Comparison of ENCODE assay signal across 19 mouse cellular contexts in genomic region chr4:95208827-95209226, GRCm38 (mm10).
A peak's percentile ranks its signal among the peaks of the same experiment; 100 is the strongest.
DNase-seq lines count a peak whose midpoint lies in the region; ATAC-seq lines count a peak whose summit lies in the region.
"Had no signal": no experiment of that assay in that cellular context is flagged by ENCODE, and none has a peak within 500 bp of the region (broad histone marks: within the 10 kb centered on the region; RNA-seq: fewer than 3 reads in every experiment).

No protein-coding gene starts in this region.

- no peak overlapping the region for H3K4me2 ChIP-seq in midbrain, embryonic 14.5 days (ENCODE audit: low read length)
- H3K4me2 ChIP-seq: forebrain, embryonic 15.5 days; hindbrain, embryonic 13.5 days; liver, embryonic 13.5 days; neural tube, embryonic 13.5 days had no signal

- 91% methylated on average over 7 of the region's 7 CpGs for WGBS in midbrain, embryonic 10.5 days
- 89% methylated on average over 7 of the region's 7 CpGs for WGBS in midbrain, embryonic 14.5 days

- no peaks in the 10 kb centered on the region for H3K36me3 ChIP-seq in midbrain, embryonic 10.5 days
- H3K36me3 ChIP-seq in midbrain, embryonic 14.5 days (ENCODE audit: control insufficient read depth, insufficient read depth, low read length): no peaks in the 10 kb centered on the region
- H3K36me3 ChIP-seq: forebrain, embryonic 15.5 days; hindbrain, embryonic 13.5 days; liver, embryonic 13.5 days; neural tube, embryonic 13.5 days had no signal

- H3K27ac ChIP-seq in midbrain, embryonic 10.5 days (replicated peaks): peak overlapping the region; percentile 33; the same call in 1 of the 2 replicates
- no peak overlapping the region for H3K27ac ChIP-seq in midbrain, embryonic 14.5 days (replicated peaks; ENCODE audit: low read depth, low read length)
- H3K27ac ChIP-seq: forebrain, embryonic 15.5 days; hindbrain, embryonic 13.5 days; liver, embryonic 13.5 days; neural tube, embryonic 13.5 days had no signal

- H3K4me3 ChIP-seq in midbrain, embryonic 10.5 days: no peak overlapping the region
- H3K4me3 ChIP-seq in midbrain, embryonic 14.5 days (replicated peaks; ENCODE audit: low read depth, low read length): no peak overlapping the region
- H3K4me3 ChIP-seq: forebrain, embryonic 15.5 days; hindbrain, embryonic 13.5 days; liver, embryonic 13.5 days; neural tube, embryonic 13.5 days had no signal

- peak; percentile 80 for DNase-seq in gastrocnemius, adult 18-20 months (ENCODE audit: low spot score)
- no peak for DNase-seq in gastrocnemius, postnatal 4 days (ENCODE audit: low spot score in 2 of 2)
- no peak for DNase-seq in midbrain, embryonic 10.5 days (ENCODE audit: low spot score)
- no peak for DNase-seq in midbrain, embryonic 14.5 days
- peak; percentile 72 to 73 for DNase-seq in adrenal gland, postnatal 36 days
- DNase-seq in natural killer cell, adult 2 months (ENCODE audit: low spot score in 2 of 2): no peak
- no peak for DNase-seq in kidney, postnatal 4 days
- DNase-seq: cerebellum, adult 9-11 months; embryo, embryonic 11 days; kidney, adult 8-10 months; left cerebral cortex, postnatal 4 days; liver, embryonic 13.5 days; right cerebral cortex, adult 18-20 months; thymus, postnatal 25 days had no signal

- H3K9ac ChIP-seq in midbrain, embryonic 14.5 days (replicated peaks; ENCODE audit: low read length): no peak overlapping the region
- H3K9ac ChIP-seq: forebrain, embryonic 15.5 days; hindbrain, embryonic 13.5 days; liver, embryonic 13.5 days; neural tube, embryonic 13.5 days had no signal

- H3K4me1 ChIP-seq in midbrain, embryonic 10.5 days: peaks cover 23% of the 10 kb centered on the region
- H3K4me1 ChIP-seq in midbrain, embryonic 14.5 days (ENCODE audit: control insufficient read depth, insufficient read depth, low read length): no peaks in the 10 kb centered on the region
- H3K4me1 ChIP-seq: forebrain, embryonic 15.5 days; hindbrain, embryonic 13.5 days had no signal

- ATAC-seq in midbrain, embryonic 14.5 days (ENCODE audit: low FRiP score, low TSS enrichment): no peak
- ATAC-seq in megakaryocyte-erythroid progenitor cell, adult 5-6 weeks (replicated peaks; ENCODE audit: low FRiP score, low TSS enrichment, poor library complexity, severe bottlenecking): peak; percentile 50; the same call in 1 of the 2 replicates
- ATAC-seq: activated CD4-positive, CD25-positive, alpha-beta regulatory T cell, adult 4 months; forebrain, embryonic 15.5 days had no signal

- H3K27me3 ChIP-seq in midbrain, embryonic 10.5 days (ENCODE audit: low read depth, poor library complexity, severe bottlenecking): no peaks in the 10 kb centered on the region
- no peaks in the 10 kb centered on the region for H3K27me3 ChIP-seq in midbrain, embryonic 14.5 days (ENCODE audit: control insufficient read depth, insufficient read depth, low read length)
- H3K27me3 ChIP-seq: forebrain, embryonic 15.5 days; hindbrain, embryonic 13.5 days; liver, embryonic 13.5 days; neural tube, embryonic 13.5 days had no signal

- H3K9me3 ChIP-seq in midbrain, embryonic 10.5 days (replicated peaks): no peaks in the 10 kb centered on the region
- H3K9me3 ChIP-seq in midbrain, embryonic 14.5 days (ENCODE audit: control insufficient read depth, low read length): no peaks in the 10 kb centered on the region
- H3K9me3 ChIP-seq: forebrain, embryonic 15.5 days; hindbrain, embryonic 13.5 days; liver, embryonic 13.5 days; neural tube, embryonic 13.5 days had no signal

Comparison
In these comparisons a context has a peak if more than half of its experiments do, and no peak if none do; other contexts are left out.
1. DNase-seq: peak in gastrocnemius, adult 18-20 months (single experiment) and adrenal gland, postnatal 36 days (2 of 2); none in gastrocnemius, postnatal 4 days (0 of 2), midbrain, embryonic 10.5 days (single experiment), midbrain, embryonic 14.5 days (single experiment), natural killer cell, adult 2 months (0 of 2) and kidney, postnatal 4 days (0 of 2).